Comparison of ENCODE assay signal across 23 mouse cellular contexts in the genomic region with DNA sequence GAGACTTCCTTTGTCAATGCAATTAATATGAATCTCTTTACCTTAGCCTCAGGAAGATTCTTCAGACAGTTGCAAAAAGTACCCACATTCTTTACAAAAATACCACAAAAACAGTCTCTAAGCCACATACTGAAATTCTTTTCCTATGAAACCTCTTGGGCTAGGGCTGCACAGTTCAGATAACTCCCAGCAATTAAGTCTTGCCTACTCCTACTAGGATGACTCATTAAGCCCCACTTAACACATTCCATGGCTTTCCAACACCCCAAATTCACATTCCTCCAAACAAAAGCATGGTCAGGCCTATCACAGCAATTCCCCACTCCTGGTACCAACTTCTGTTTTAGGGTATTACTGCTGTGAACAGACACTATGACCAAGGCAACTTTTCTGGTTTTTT. TPM values are rescaled to one million over a fixed set of nuclear protein-coding genes. Genes with fewer than 3 reads are reported as not detected.
"Had no signal": no experiment of that assay in that cellular context is flagged by ENCODE, and none has a peak within 500 bp of the region (broad histone marks: within the 10 kb centered on the region; RNA-seq: fewer than 3 reads in every experiment).

No protein-coding gene starts in this region.

- H3K27me3 ChIP-seq: lung, embryonic 15.5 days; megakaryocyte, embryonic 14.5 days; midbrain, embryonic 13.5 days; midbrain, embryonic 15.5 days; neural tube, embryonic 13.5 days; neural tube, embryonic 15.5 days had no signal

- ATAC-seq: lung, postnatal 0 days; midbrain, embryonic 13.5 days; midbrain, embryonic 15.5 days had no signal

- H3K4me2 ChIP-seq: lung, embryonic 15.5 days; midbrain, embryonic 11.5 days; midbrain, embryonic 13.5 days; midbrain, embryonic 15.5 days; neural tube, embryonic 13.5 days; neural tube, embryonic 15.5 days had no signal

- H3K9ac ChIP-seq: lung, embryonic 15.5 days; midbrain, embryonic 13.5 days; midbrain, embryonic 15.5 days; neural tube, embryonic 13.5 days; neural tube, embryonic 15.5 days had no signal

- H3K4me3 ChIP-seq: lung, embryonic 15.5 days; megakaryocyte, embryonic 14.5 days; midbrain, embryonic 13.5 days; midbrain, embryonic 15.5 days; neural tube, embryonic 13.5 days; neural tube, embryonic 15.5 days had no signal

- H3K27ac ChIP-seq: lung, embryonic 15.5 days; macrophage; midbrain, embryonic 13.5 days; midbrain, embryonic 15.5 days; neural tube, embryonic 13.5 days; neural tube, embryonic 15.5 days had no signal

- DNase-seq: lung, adult 2 months; lung, postnatal 14 days; lung, postnatal 36 days; retina, postnatal 1 day; right cerebral cortex, adult 18-20 months; right cerebral cortex, postnatal 25 days; right cerebral cortex, postnatal 4 days; spleen, adult 18-20 months; thymus, adult 18-20 months; thymus, postnatal 14 days; thymus, postnatal 36 days had no signal

- H3K9me3 ChIP-seq: lung, embryonic 15.5 days; midbrain, embryonic 13.5 days; midbrain, embryonic 15.5 days; neural tube, embryonic 13.5 days; neural tube, embryonic 15.5 days had no signal

- H3K4me1 ChIP-seq: lung, embryonic 15.5 days; midbrain, embryonic 13.5 days; midbrain, embryonic 15.5 days; neural tube, embryonic 13.5 days; neural tube, embryonic 15.5 days had no signal

RNA-seq across cellular contexts. Expression of gene Pdia2, which starts 20.3 kb away (rescaled TPM):
- total RNA-seq: midbrain, postnatal 0 days; monocyte, adult 5-6 weeks had no signal
- polyA plus RNA-seq: macrophage; midbrain, embryonic 13.5 days; midbrain, postnatal 0 days; neural tube, embryonic 13.5 days; thymus, postnatal 0 days had no signal

RNA-seq across cellular contexts. Expression of gene Rgs11, which starts 24.1 kb away (rescaled TPM):
- total RNA-seq: monocyte, adult 5-6 weeks had no signal

RNA-seq across cellular contexts. Expression of gene Arhgdig, which starts 29.0 kb away (rescaled TPM):
- total RNA-seq: monocyte, adult 5-6 weeks had no signal
- polyA plus RNA-seq: macrophage had no signal
